Mouse (Mus musculus) central nervous system, embryonic 11.5 days (tissue): ENCODE measurements around the gene Daw1. TPM values are rescaled to one million over a fixed set of nuclear protein-coding genes. Genes with fewer than 3 reads are reported as not detected.

Experiments used
- polyA plus RNA-seq: library from polyadenylated mRNA; depleted of rRNA; stranded (reverse); fragments of >200 nt; gene quantifications from 2 replicates; pipeline ENCODE4 v1.2.3, GENCODE M21; 2012; rRNA removed

Daw1 gene
- polyA plus RNA-seq: 0.40 and 0.55 TPM in 2 replicates

GRCm38 (mm10) chr1:83159603-83160002 lies at the start of gene Daw1:
Gene Daw1 (plus strand): TSS chr1:83159752.

GRCm38 (mm10) chr1:83116447-83117137 lies 43.0 kb upstream of the Daw1 start, which contains the start of gene Ccl20:
Gene Ccl20 (plus strand): TSS chr1:83116766.

Other genes with a start within 250 kb of the Daw1 start
- 1.8 and 2.1 TPM in 2 replicates for gene A030005L19Rik, start 246.4 kb upstream of the Daw1 start, polyA plus RNA-seq
- gene A030014E15Rik, start 234.8 kb upstream of the Daw1 start, polyA plus RNA-seq: 0.06 and 0.14 TPM in 2 replicates
- gene Gm6217, start 228.4 kb upstream of the Daw1 start, polyA plus RNA-seq: not detected in 2 replicates
- not detected in 2 replicates for gene A030003K21Rik, start 216.4 kb upstream of the Daw1 start, polyA plus RNA-seq
- not detected in 2 replicates for gene Gm7544, start 203.7 kb upstream of the Daw1 start, polyA plus RNA-seq
- not detected in 2 replicates for gene Gm47955, start 199.5 kb upstream of the Daw1 start, polyA plus RNA-seq
- gene Gm47959, start 159.2 kb upstream of the Daw1 start, polyA plus RNA-seq: not detected in 2 replicates
- 0.44 and 0.73 TPM in 2 replicates for gene Slc19a3, start 121.3 kb upstream of the Daw1 start, polyA plus RNA-seq
- not detected in 2 replicates for gene Krtap28-10, start 117.3 kb upstream of the Daw1 start, polyA plus RNA-seq
- not detected in 2 replicates for gene Gm47969, start 114.8 kb upstream of the Daw1 start, polyA plus RNA-seq
- gene A030005K14Rik, start 100.4 kb upstream of the Daw1 start, polyA plus RNA-seq: not detected in 2 replicates
- not detected in 2 replicates for gene Krtap28-13, start 98.8 kb upstream of the Daw1 start, polyA plus RNA-seq
- gene Ccl20, start 43.0 kb upstream of the Daw1 start, polyA plus RNA-seq: not detected in 2 replicates
- 0.62 and 1.3 TPM in 2 replicates for gene Sphkap, start 248.4 kb downstream of the Daw1 start, polyA plus RNA-seq